Mouse (Mus musculus): ENCODE data around the gene Tmem269. TPM values are rescaled to one million over a fixed set of nuclear protein-coding genes. Genes with fewer than 3 reads are reported as not detected.

Gene Tmem269
- not detected in 2 replicates for polyA plus RNA-seq (2016; fragmentation: Nextera tagmentation; extraction: Ambion mirVana)

- ATAC-seq (ENCODE audit: low FRiP score) = peak; percentile 46; the same call in 1 of the 2 replicates
- Histone ChIP-seq H3K4me2 (no peak within 1 kb of the TSS), H3K9ac (no peak within 1 kb of the TSS)
Measured at GRCm38 (mm10) chr4:119218169-119218568, at the start of gene Tmem269. TSS of gene Tmem269 (minus strand) at chr4:119218217.

GRCm38 (mm10) chr4:119266606-119267005 lies 48.6 kb upstream of the Tmem269 start:
- no peak overlapping the region for H3K4me2 ChIP-seq
- H3K4me1 ChIP-seq = no peaks in the 10 kb centered on the region
- 77% methylated on average over 13 of the region's 13 CpGs for WGBS
- H3K27ac ChIP-seq = no peak overlapping the region
- H3K9me3 ChIP-seq = no peaks in the 10 kb centered on the region
- H3K27me3 ChIP-seq = no peaks in the 10 kb centered on the region
- H3K4me3 ChIP-seq (replicated peaks) = no peak overlapping the region
- H3K36me3 ChIP-seq (replicated peaks) = peaks cover 29% of the 10 kb centered on the region
- H3K9ac ChIP-seq = no peak overlapping the region
- no peak for ATAC-seq (ENCODE audit: low FRiP score)

More at GRCm38 (mm10) chr4:119218169-119218568, at the start of gene Tmem269:
- WGBS = 12% methylated on average over 11 of the region's 11 CpGs
- Histone ChIP-seq H3K9me3 (no peaks in the 10 kb centered on the region), H3K36me3 (replicated peaks) (no peaks in the 10 kb centered on the region), H3K27ac (no peak within 1 kb of the TSS), H3K4me3 (replicated peaks) (no peak within 1 kb of the TSS), H3K27me3 (no peaks in the 10 kb centered on the region), H3K4me1 (peaks cover 5% of the 10 kb centered on the region)

- Histone ChIP-seq H3K27me3 (no peaks in the 10 kb centered on the region), H3K4me2 (no peak overlapping the region), H3K27ac (no peak overlapping the region), H3K9ac (no peak overlapping the region), H3K4me1 (no peaks in the 10 kb centered on the region; the same call in 1 of the 2 replicates), H3K36me3 (replicated peaks) (0 out of 2 replicates have a peak, but pooled peaks cover 3% of the 10 kb centered on the region), H3K9me3 (no peaks in the 10 kb centered on the region), H3K4me3 (replicated peaks) (no peak overlapping the region)
- ATAC-seq (ENCODE audit: low FRiP score) = no peak
- 73% methylated on average over 3 of the region's 3 CpGs for WGBS
Measured at GRCm38 (mm10) chr4:119263459-119263858, 45.4 kb upstream of the Tmem269 start.

GRCm38 (mm10) chr4:119262483-119262882 lies 44.5 kb upstream of the Tmem269 start:
- H3K36me3 ChIP-seq (replicated peaks) = no peaks in the 10 kb centered on the region
- no peaks in the 10 kb centered on the region; the same call in 1 of the 2 replicates for H3K4me1 ChIP-seq
- no peak overlapping the region for H3K4me2 ChIP-seq
- H3K27me3 ChIP-seq = no peaks in the 10 kb centered on the region
- H3K9ac ChIP-seq = no peak overlapping the region
- H3K4me3 ChIP-seq (replicated peaks) = no peak overlapping the region
- H3K9me3 ChIP-seq = no peaks in the 10 kb centered on the region
- ATAC-seq (ENCODE audit: low FRiP score) = no peak
- H3K27ac ChIP-seq = no peak overlapping the region
- 94% methylated on average over 5 of the region's 5 CpGs for WGBS

- no peak for ATAC-seq (ENCODE audit: low FRiP score)
- no peak overlapping the region for H3K9ac ChIP-seq
- H3K4me1 ChIP-seq = no peaks in the 10 kb centered on the region; the same call in 1 of the 2 replicates
- H3K9me3 ChIP-seq = no peaks in the 10 kb centered on the region
- 74% methylated on average over 7 of the region's 7 CpGs for WGBS
- no peak overlapping the region for H3K27ac ChIP-seq
- H3K27me3 ChIP-seq = no peaks in the 10 kb centered on the region
- H3K4me2 ChIP-seq = no peak overlapping the region
- no peaks in the 10 kb centered on the region for H3K36me3 ChIP-seq (replicated peaks)
- no peak overlapping the region for H3K4me3 ChIP-seq (replicated peaks)
Measured at GRCm38 (mm10) chr4:119261087-119261713, 43.2 kb upstream of the Tmem269 start.

- Histone ChIP-seq H3K4me2 (no peak overlapping the region), H3K27ac (no peak overlapping the region), H3K4me3 (replicated peaks) (no peak overlapping the region), H3K27me3 (no peaks in the 10 kb centered on the region), H3K9ac (no peak overlapping the region), H3K4me1 (peaks cover 10% of the 10 kb centered on the region), H3K9me3 (no peaks in the 10 kb centered on the region), H3K36me3 (replicated peaks) (no peaks in the 10 kb centered on the region)
- ATAC-seq (ENCODE audit: low FRiP score) = 0 out of 2 replicates have a peak, but pooled peaks have one; percentile 17
- WGBS = 89% methylated on average over 15 of the region's 15 CpGs
Measured at GRCm38 (mm10) chr4:119259344-119260254, 41.6 kb upstream of the Tmem269 start.

GRCm38 (mm10) chr4:119257083-119257482 lies 39.1 kb upstream of the Tmem269 start:
- H3K27me3 ChIP-seq = no peaks in the 10 kb centered on the region
- 75% methylated on average over 6 of the region's 6 CpGs for WGBS
- no peak overlapping the region for H3K9ac ChIP-seq
- no peak for ATAC-seq (ENCODE audit: low FRiP score)
- no peak overlapping the region for H3K4me3 ChIP-seq (replicated peaks)
- no peaks in the 10 kb centered on the region for H3K36me3 ChIP-seq (replicated peaks)
- no peaks in the 10 kb centered on the region for H3K9me3 ChIP-seq
- no peak overlapping the region for H3K27ac ChIP-seq
- no peak overlapping the region for H3K4me2 ChIP-seq
- peaks cover 23% of the 10 kb centered on the region for H3K4me1 ChIP-seq

GRCm38 (mm10) chr4:119255351-119255750 lies 37.3 kb upstream of the Tmem269 start, which contains the start of gene Cldn19:
TSS of gene Cldn19 (plus strand) at chr4:119255414.
- H3K4me2 ChIP-seq = peak within 1 kb of the TSS; percentile 15; the same call in 1 of the 2 replicates
- no peaks in the 10 kb centered on the region for H3K36me3 ChIP-seq (replicated peaks)
- H3K27ac ChIP-seq = peak within 1 kb of the TSS; percentile 83
- no peaks in the 10 kb centered on the region for H3K9me3 ChIP-seq
- no peaks in the 10 kb centered on the region for H3K27me3 ChIP-seq
- no peak for ATAC-seq (ENCODE audit: low FRiP score)
- 71% methylated on average over 12 of the region's 12 CpGs for WGBS
- H3K4me3 ChIP-seq (replicated peaks) = no peak within 1 kb of the TSS
- H3K4me1 ChIP-seq = peaks cover 23% of the 10 kb centered on the region
- H3K9ac ChIP-seq = peak within 1 kb of the TSS; percentile 29; the same call in 1 of the 2 replicates

GRCm38 (mm10) chr4:119254012-119254618 lies 36.1 kb upstream of the Tmem269 start:
- 19% methylated on average over 9 of the region's 9 CpGs for WGBS

GRCm38 (mm10) chr4:119252025-119252808 lies 34.2 kb upstream of the Tmem269 start:
- Histone ChIP-seq H3K4me3 (replicated peaks) (no peak overlapping the region), H3K27ac (no peak overlapping the region), H3K27me3 (no peaks in the 10 kb centered on the region), H3K4me1 (peaks cover 31% of the 10 kb centered on the region), H3K9me3 (no peaks in the 10 kb centered on the region), H3K9ac (no peak overlapping the region), H3K4me2 (no peak overlapping the region), H3K36me3 (replicated peaks) (peaks cover 7% of the 10 kb centered on the region; the same call in 1 of the 2 replicates)
- ATAC-seq (ENCODE audit: low FRiP score) = no peak
- WGBS = 77% methylated on average over 7 of the region's 7 CpGs

More at GRCm38 (mm10) chr4:119254012-119254618, 36.1 kb upstream of the Tmem269 start:
- Histone ChIP-seq H3K9ac (peak overlapping the region; percentile 29; the same call in 1 of the 2 replicates), H3K4me2 (peak overlapping the region; percentile 15), H3K4me1 (peaks cover 23% of the 10 kb centered on the region), H3K27me3 (no peaks in the 10 kb centered on the region), H3K36me3 (replicated peaks) (no peaks in the 10 kb centered on the region), H3K27ac (peak overlapping the region; percentile 83), H3K9me3 (no peaks in the 10 kb centered on the region), H3K4me3 (replicated peaks) (no peak overlapping the region)
- ATAC-seq (ENCODE audit: low FRiP score) = peak; percentile 67

- no peaks in the 10 kb centered on the region for H3K27me3 ChIP-seq
- no peak for ATAC-seq (ENCODE audit: low FRiP score)
- peaks cover 22% of the 10 kb centered on the region for H3K36me3 ChIP-seq (replicated peaks)
- no peak overlapping the region for H3K9ac ChIP-seq
- H3K4me3 ChIP-seq (replicated peaks) = no peak overlapping the region
- H3K9me3 ChIP-seq = no peaks in the 10 kb centered on the region
- peaks cover 16% of the 10 kb centered on the region for H3K4me1 ChIP-seq
- no peak overlapping the region for H3K4me2 ChIP-seq
- no peak overlapping the region; the same call in 1 of the 2 replicates for H3K27ac ChIP-seq
- 86% methylated on average over 11 of the region's 11 CpGs for WGBS
Measured at GRCm38 (mm10) chr4:119248407-119248965, 30.5 kb upstream of the Tmem269 start.
